Mouse (Mus musculus) gastrocnemius, postnatal 14 days (tissue): ENCODE data around the gene Tigd3. TPM values are rescaled to one million over a fixed set of nuclear protein-coding genes. Genes with fewer than 3 reads are reported as not detected.

Source experiments
- DNase-seq: peaks from one replicate; pipeline ENCODE4 v3.0.0; 2021; ENCODE audit warnings: mixed read lengths
- intact Hi-C: fragments of 180-260 bp; cut with DNase I; formaldehyde crosslinking; loops from one replicate; pipeline ENCODE4 v1.15.1; 2025; ENCODE audit warnings: low total_unique reads
- long read RNA-seq, 2 experiments: library from polyadenylated mRNA; stranded (forward); transcript quantifications; one replicate each; pipeline ENCODE4 v2.0.0; 2021
- total RNA-seq, 2 experiments: library from RNA; stranded (reverse); gene quantifications; 2 replicates each; pipeline ENCODE4 v1.2.3; 2021

Tigd3 gene
- total RNA-seq = under 1 TPM; 0.42 to 0.66 TPM
- long read RNA-seq, experiment 1 = 0 reads
- long read RNA-seq, experiment 2 = 0 reads

DNA sequence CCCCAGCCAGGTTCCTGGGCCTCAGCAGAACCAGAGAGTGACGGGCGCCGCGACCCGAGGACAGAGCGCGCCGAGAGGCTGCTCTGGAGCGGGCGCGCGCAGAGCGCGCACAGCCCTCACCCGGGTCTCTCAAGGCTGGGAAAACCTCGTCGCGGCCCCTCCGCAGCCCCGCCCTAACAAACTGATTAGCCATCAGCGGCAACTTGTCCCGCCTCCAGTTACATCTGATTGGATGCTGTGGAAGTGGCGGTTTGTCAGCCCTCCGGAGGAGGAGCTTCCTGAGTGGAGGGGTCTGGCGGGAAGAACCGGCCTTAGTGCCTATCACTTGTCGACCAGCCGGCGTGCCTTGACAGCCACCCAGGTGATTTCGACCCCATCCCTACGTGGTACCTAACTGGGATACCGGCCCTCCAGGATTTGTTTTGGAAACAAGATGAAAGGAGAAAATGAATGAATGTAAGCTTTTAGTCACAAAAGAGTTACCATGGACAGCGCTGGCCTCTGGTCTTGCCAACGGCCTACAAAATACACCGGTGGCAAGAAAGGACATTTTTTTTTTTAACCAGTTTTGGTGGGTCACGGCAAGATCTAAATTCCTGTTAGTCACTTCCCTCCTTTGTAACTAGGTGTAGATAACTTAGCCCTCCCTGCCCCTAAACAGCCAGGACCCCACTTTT is at the start of gene Tigd3:
Gene Tigd3 (minus strand): TSS at position 148 of the 677 bp plus-strand sequence.
- DNase-seq = peak; percentile 93
- intact Hi-C loops = no loop called here

DNA sequence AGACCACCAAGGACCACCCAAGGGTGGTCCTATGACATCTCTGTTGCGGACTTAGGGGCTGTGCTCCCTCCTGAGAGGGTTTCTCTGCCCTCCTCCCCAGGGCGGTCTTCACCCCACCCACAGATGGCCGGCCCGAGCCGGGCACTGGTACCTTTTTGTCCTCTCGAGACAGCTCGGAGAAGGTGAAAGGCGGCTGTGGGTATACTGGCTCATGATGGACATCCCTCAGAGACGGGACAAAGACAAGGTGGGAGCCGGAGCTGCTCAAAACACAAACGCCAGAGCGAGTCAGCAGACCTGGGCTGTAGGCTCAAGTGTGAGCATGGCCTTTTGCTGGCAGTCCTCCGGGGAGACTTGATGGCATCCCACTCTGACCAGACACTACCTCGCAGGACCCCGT is 49.5 kb upstream of the Tigd3 start:
- no peak for DNase-seq
- intact Hi-C loops = no loop called here

DNA sequence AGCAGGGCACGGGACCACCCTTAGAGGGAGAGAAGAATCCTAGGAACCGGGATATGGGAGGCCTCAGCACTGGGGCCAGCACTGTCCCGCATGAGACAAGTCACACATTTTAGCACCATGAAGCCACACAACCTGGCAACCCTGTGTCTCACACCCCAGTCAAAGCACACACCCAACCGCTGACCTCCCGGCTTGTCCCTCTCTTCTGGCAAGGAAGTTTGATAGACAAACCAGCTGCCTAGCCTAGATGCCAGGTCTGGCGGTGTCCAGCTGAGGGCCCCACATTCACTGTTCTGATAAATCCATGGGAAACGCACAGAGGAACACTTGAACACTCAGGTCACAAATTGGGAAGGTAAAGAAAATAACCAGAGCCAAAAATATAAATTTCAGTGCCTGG is 48.6 kb upstream of the Tigd3 start:
- peak; percentile 59 for DNase-seq
- intact Hi-C loops = no loop called here

DNA sequence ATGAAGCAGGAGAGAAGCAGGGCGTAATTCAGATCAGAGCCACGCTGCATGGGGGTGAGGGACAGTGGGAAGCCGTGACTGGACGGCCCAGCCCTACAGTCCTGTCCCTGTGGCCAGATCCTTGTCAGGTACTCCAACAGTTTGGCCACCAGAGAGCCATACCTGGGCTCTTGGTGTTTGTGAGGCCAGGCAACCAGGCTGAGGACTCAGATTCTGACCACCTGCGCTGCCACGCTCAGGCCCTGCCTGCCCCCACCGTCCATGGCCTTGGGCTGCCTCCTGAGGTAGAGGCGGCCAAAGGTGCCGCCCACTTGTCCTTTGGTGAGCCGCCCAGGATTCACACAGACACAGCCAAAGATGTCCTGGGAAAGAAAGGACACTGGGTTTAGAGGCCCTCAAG is 46.7 kb upstream of the Tigd3 start:
- intact Hi-C loops = no loop called here
- peak; percentile 57 for DNase-seq

DNA sequence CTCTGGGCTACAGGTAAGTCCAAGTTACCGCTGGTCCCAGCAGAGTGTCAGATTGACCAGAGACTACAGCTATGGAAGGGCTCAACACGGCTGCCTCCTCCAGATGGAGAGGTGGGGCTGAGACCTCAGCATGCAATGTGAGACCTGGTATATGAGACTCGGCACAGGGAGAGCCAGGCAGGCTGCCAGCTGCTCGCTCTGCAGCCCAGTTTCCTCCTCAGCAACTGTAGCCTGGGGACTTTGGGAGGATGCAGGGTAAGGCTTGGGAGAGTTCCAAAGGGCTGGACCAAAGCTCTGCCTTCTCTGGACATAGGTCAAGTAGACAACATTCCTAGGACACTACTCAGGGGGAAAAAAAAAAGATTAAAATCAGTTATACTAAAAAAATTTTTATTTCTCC is 46.2 kb upstream of the Tigd3 start:
- DNase-seq = peak; percentile 90
- intact Hi-C loops = no loop called here

DNA sequence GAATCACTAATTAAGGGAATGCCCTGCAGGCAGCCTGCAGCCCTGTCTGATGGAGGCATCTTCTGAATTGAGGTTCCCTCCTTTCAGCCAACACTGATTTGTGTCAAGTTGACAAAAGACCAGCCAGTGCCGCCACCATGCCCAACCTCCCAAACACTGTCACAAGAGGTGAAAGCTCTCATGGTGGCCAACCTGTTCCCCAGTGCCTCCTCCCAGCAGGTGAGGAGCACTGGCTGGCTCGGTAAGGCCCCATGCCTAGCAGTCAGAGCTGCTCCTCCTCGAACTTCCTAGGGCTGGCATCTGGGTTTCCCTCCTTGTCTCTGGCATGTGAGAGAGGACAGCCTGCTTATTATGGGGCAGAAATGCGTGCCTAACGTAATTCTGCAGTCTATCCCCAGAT is 45.8 kb upstream of the Tigd3 start:
- DNase-seq = no peak
- intact Hi-C loops = no loop called here

DNA sequence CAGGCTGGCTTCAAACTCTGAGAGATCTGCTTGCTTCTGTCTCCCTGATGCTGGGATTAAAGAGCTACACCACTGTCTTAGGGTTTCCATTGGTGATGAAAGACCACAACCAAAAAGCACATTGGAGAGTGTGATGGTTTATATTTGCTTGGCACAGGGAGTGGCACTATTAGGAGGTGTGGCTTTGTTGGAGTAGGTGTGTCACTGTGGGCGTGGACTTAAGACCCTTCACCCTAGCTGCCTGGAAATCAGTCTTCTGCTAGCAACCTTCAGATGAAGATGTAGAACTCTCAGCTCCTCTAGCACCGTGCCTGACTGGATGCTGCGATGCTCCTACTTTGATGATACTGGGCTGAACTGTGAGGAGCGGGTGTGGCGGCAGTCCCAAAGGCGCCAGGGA is 44.6 kb upstream of the Tigd3 start:
- DNase-seq = no peak
- intact Hi-C loops = no loop called here

DNA sequence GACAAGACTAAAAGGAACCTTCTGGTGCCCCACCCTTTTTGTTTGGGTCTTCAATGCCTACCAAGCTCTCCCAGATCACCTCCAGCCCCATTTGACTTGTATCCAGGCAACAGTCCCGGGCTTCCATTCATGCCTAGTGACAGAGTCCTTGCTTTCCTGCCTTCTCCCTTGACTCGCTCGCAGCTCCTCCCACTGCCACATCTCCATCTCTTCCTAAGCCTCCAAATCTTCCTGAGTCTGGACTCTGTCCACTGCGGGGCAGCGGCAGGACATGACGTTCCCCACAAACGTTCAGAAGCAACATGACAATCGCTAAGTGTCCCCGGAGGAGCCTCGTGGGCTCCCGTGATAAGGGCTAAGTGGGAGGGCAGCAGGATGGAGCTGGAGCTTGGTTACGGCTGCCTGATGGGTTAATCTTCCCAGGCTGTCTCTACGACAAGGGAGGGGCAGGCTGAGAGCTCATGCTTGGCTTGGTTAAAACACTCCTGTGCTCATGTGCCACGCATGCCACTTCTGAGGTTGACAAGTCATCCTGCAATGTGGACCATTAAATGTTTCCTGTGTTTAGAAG is 44.0 kb upstream of the Tigd3 start:
- intact Hi-C loops = no loop called here
- DNase-seq = no peak

DNA sequence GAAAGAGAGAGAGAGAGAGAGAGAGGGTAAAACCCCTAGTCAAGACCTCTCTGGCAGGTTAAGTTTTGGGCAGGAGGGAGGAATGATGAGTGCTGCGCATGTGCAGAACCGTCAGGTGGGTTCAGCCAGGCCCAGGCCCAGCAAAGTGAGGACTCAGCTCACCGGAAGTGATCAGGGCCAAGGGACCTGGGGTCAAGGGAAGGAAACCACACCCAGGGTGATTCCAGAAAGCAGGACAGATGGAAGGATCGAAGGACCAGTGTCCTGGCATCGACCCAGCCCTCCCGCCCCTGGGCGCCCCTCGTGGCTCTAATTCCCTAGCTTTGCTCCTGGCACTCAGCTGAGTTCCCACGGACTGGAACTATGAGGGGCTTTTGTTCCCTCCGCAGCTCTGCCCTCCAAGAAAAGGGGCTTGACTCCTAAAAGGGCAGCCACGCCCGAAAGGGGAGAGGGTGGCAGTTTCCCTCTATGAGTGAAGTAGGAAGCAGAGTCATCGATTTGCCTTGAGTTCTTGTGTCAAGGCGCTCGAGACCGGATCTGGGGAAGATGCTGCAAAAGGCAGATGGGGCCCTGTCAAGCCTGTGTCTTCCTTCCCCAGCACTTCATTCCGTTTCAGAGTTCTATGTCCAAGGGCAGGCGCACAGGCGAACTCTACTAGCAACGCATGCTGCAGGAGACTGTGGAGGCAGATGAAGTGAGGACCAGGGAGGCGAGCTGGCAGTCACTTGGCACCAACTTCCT is 43.3 kb upstream of the Tigd3 start:
- no peak for DNase-seq
- intact Hi-C loops = no loop called here

DNA sequence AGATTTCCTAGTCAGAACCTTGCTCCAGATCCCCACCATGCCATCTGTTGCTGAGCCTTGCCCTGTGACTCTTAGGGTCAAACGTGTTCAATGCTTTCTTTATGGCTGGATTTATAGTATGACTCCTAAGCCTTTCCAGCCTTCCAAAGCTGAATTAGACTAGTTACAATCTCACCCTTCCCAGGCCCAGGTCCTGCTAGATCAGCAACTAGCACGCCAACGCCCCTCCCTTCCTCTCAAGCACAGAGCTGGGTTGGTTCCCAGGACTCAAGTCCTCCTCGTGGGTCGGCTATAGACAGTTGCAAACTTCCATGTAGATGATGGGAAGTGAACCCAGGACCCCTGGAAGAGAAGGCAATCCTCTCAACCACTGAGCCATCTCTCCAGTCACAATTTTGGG is 41.7 kb upstream of the Tigd3 start:
- intact Hi-C loops = no loop called here

DNA sequence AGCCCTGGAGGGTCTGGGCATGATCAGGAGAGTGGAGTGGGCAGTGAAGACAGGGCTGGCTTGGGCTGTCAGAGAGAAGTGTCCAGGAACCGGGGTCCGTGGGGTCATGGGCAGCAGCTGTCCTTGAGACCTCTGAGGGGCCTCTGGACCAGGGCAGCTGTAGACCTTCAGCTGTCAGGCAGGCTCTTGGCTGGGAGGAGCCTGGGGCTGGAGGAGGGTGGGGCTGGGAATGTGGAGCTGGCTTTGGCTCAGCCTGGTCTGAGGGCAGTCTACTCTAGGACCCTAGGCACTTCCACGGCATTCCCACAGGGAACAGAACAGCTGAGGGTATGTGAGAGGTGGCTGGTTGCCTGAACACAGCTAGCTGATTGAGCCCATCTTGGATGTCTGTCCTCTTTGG is 41.3 kb upstream of the Tigd3 start:
- DNase-seq = peak; percentile 80
- intact Hi-C loops = no loop called here

More for the DNA sequence above, 41.7 kb upstream of the Tigd3 start:
- DNase-seq = peak; percentile 58

DNA sequence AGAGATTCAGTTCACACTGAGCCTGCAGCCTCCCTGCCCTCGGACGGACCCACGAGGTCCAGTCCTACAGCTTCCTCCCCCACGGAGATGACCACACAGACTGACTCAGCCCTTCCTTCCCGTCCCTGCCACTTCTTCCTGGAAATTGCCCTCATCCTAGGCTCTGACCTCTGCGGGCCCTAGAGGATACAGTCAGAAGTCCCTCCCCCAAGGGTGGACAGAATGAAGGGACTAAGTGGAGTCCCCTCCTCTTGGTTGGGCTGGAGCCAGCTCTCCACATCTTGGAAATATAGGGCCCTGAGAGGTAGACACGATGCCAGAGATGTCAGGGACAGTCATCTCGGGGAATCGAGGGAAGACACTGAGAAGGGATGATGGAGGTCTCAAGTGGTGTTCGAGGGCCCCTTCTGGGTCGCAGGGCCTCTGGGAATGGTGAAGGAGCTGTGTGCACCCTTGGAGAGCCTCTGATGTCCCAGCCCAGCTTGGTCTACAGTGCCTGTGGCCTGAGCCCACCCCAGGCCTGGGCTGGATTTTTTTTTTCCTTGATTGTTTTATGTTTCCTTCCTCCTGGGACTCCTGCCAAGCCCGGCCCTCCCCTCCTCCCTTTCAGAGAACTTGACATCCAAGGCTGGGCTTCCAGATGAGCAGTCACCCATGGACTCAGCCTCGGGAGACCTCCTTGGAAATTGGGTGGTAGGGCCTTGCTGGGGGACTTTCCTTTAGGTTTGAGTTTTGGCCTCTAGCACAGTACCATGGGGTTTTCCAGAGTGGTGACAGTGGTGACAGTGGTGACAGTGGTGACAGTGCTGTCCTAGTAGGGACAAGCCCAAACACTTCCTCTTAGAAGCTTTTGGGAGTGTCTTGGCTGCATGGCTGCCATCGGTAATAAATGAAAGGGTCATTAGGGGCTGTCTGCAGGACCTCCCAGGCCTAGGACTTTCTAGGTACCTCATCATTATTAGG is 36.0 kb upstream of the Tigd3 start:
- intact Hi-C loops = no loop called here
- DNase-seq = peak; percentile 71

DNA sequence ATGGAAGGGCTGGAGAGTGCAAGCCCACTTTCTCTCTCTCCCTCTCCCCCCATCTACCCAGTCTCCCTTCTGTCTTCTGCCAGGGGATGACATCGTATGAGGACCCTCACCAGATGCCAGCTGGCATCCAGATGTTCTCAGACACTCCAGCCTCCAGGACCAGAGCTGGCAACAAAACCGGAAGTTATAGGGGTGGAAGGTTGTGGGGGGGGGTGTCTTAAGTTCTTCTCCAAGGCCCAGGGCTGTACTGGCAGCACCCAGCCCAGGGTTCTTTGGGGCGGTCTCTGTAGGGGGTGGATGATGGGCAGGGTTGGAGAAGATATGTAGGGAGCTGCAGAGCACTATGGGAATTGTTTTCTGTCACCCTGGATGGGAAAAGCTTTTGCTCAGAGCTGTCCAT is 34.6 kb upstream of the Tigd3 start:
- intact Hi-C loops = no loop called here

DNA sequence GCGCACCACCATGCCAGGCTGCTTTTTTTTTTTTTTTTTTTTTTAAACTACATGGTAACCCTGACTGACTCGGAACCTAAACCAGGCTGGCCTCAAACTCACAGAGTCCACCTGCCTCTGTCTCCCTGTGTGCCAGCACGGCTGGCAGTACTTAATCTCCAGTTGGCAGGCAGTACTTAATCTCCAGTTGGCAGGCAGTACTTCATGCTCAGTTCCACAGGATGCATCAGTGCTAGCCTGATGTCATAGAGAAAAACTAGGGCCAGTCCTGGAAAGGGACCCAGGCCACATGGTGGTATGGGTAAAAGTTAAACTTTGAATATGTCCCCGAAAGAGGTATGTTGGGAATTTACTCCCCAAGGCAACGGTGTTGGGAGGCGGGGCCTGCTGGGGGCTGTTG is 34.2 kb upstream of the Tigd3 start:
- DNase-seq = no peak
- intact Hi-C loops = no loop called here

More for the DNA sequence above, 34.6 kb upstream of the Tigd3 start:
- DNase-seq = no peak

DNA sequence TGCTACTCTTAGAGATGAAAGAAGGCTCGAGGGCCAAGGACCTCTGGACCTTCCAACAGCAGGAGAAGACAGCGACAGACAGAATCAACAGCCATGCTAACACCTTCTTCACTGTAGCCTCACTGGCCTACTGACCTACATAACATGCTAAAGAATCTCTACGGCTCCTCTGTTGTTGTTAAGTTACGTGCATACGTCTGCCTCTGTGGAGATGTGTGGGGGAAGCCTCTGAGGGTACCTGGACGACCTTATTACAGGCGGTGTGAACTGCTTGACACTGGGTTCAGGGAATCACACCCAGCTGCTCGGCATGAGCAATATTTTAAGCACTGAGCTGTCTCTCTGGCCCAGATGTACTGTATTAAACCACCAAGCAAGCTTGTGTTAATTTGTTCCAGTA is 33.6 kb upstream of the Tigd3 start:
- no peak for DNase-seq
- intact Hi-C loops = no loop called here

DNA sequence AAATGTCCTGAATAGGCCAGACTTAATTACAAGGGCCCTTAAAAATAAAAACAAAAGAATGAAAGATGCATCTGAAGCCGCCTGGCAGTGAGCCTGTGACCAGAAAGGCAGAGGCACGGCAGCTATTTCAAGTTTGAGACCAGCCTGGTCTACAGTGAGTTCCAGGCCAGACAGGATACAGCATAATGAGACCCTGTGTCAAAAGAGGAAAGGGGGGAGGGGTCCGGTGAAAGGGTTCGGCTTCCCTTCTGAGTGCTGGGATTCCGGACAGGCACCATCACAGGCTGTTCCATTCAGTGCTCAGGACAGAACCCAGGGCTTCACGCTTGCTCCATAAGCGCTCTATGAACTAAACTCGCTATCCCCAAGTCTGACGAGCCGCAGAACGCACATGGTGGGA is 33.1 kb upstream of the Tigd3 start:
- intact Hi-C loops = no loop called here
- DNase-seq = no peak

DNA sequence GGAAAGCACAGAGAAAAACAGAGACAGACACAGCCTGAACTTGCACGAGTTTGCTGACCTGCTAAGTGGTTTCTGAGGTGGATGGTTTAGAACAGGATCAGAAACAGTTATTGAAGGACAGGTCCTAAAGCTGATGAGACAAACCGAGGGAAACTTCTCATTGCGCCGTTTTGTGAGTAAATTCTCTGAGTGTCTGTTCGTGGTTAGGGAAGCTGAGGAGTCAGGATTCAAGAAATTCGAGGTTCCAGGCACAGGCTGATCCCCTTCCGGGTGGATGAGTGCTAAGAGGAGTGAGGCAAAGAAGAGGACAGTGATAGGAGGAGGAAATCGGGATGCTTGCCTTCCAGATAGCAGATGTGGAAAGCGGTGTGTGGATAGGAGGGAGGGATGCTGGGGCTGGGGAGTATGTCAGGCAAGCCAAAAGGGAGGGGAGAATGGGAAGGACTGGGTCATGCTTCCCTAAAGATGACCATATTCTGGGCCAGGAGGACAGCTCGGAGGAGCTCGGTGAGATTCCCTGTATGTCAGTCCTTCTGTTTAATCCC is 31.4 kb upstream of the Tigd3 start:
- intact Hi-C loops = no loop called here
- no peak for DNase-seq

DNA sequence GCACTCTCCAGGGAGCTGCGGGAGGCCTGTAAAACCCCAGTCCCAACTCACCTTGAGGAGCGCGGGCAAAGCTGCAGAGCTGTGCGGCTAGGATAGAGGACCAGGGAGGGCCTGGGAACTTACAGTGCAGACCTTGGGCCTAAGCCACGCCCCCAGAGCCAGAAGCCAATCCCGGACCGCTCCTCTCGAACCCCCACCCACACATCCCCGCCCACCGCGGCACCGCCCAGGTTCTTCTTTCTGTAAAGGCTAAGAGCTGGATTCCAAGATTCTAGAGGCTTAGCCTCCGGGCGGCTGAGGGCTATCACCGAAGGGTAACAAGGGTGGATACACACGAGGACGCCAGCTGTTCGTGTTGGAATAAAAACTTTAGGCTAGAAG is 30.8 kb upstream of the Tigd3 start, which contains the start of gene Cdc42ep2:
Gene Cdc42ep2 (minus strand): TSS at position 104 of the 381 bp plus-strand sequence.
- intact Hi-C loops = no loop called here
- DNase-seq = peak; percentile 99

DNA sequence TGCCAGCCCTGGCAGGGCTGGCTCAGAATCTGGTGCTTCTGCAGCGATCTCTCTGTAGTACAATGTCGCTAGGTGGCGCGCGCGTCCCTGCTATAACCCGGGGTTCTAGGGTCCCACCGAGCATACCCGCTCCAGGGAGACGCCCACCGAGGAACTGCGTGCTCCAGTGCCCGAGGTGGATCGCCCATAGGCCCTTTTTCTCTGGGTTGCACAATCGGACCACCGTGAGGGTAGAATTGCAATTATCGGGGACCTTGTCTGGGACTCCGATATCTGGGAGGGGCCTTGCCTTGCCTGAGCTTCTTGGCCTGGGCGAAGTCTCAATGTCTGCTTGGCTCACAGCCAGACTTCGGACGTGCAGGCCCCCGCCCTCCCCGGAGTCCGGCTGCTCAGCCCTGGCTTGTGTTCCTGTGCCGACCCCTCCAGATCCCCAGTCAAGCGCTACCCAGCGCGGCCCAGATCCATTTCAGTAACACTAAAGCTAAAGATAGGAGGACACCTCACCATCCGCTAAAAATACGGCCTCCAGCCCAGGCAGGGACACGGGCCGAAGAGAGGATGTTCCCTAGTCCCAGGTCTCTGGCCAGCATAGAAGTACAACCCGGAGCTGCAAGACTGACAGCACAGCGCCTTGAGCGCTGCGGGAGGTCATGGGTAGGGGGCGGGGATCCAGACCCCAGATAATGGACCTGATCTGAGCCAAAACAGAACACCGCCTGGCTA is 30.2 kb upstream of the Tigd3 start:
- DNase-seq = peak; percentile 95
- intact Hi-C loops = loop anchor here (2.0 kb wide), 1 partner anchor 33 kb away; no protein-coding TSS in a partner anchor
